Mouse (Mus musculus) heart, embryonic 15.5 days (tissue): Measurements from ENCODE around the gene Gp9. TPM values are rescaled to one million over a fixed set of nuclear protein-coding genes. Genes with fewer than 3 reads are reported as not detected.

Experiments
- ATAC-seq: fragments of 200-750 bp; cut with Nextera tagmentation; replicated peaks from 2 replicates; pipeline ENCODE4 v1.8.0; 2017; ENCODE audit warnings: low read depth, moderate TSS enrichment; ENCODE audit not compliant: insufficient number of reproducible peaks, insufficient read depth, low FRiP score
- H3K27ac ChIP-seq: fragments of 300-500 bp; sonication (generic); 2 replicates; pipeline ENCODE4 v1.5.1; 2015; ENCODE audit warnings: mild to moderate bottlenecking, inconsistent platforms
- H3K27me3 ChIP-seq: fragments of 300-500 bp; sonication (generic); 2 replicates; pipeline ENCODE4 v1.6.1; 2015; ENCODE audit warnings: inconsistent platforms
- H3K36me3 ChIP-seq: fragments of 300-500 bp; sonication (generic); 2 replicates; pipeline ENCODE4 v1.6.1; 2015; ENCODE audit warnings: mild to moderate bottlenecking, inconsistent platforms
- H3K4me1 ChIP-seq: fragments of 300-500 bp; sonication (generic); replicated peaks from 2 replicates; pipeline ENCODE4 v1.6.1; 2015; ENCODE audit warnings: inconsistent platforms
- H3K4me2 ChIP-seq: fragments of 300-500 bp; sonication (generic); 2 replicates; pipeline ENCODE4 v1.6.1; 2015; ENCODE audit warnings: inconsistent platforms, mild to moderate bottlenecking, moderate library complexity
- H3K4me3 ChIP-seq: fragments of 300-500 bp; sonication (generic); 2 replicates; pipeline ENCODE4 v1.5.1; 2015; ENCODE audit warnings: mild to moderate bottlenecking, inconsistent platforms
- H3K9ac ChIP-seq: fragments of 300-500 bp; sonication (generic); 2 replicates; pipeline ENCODE4 v1.6.1; 2015; ENCODE audit warnings: mild to moderate bottlenecking, inconsistent platforms
- H3K9me3 ChIP-seq: fragments of 300-500 bp; sonication (generic); replicated peaks from 2 replicates; pipeline ENCODE4 v1.6.1; 2016; ENCODE audit warnings: inconsistent platforms
- WGBS: fragments of 180-500 bp; shearing (Covaris S2); methylation state at CpG from one replicate; pipeline ENCODE4 v1.1.7; 2015; ENCODE audit warnings: mixed read lengths; 5-methylcytosine and 5-hydroxymethylcytosine counted together
- polyA plus RNA-seq: library from polyadenylated mRNA; unstranded; fragments of >200 nt; fragmentation: Nextera tagmentation; extraction: Ambion mirVana; gene quantifications from 2 replicates; pipeline ENCODE4 v1.2.1, GENCODE M21; 2015

Gene Gp9
- 3.9 and 4.2 TPM in 2 replicates for polyA plus RNA-seq

GRCm38 (mm10) chr6:87777842-87778241, at the start of gene Gp9:
TSS of gene Gp9 (plus strand) at chr6:87778072.
- Histone ChIP-seq H3K9ac (no peak within 1 kb of the TSS), H3K4me3 (no peak within 1 kb of the TSS), H3K27ac (peak within 1 kb of the TSS; percentile 25; the same call in 1 of the 2 replicates), H3K9me3 (no peaks in the 10 kb centered on the region), H3K4me2 (no peak within 1 kb of the TSS), H3K36me3 (no peaks in the 10 kb centered on the region), H3K27me3 (no peaks in the 10 kb centered on the region), H3K4me1 (peaks cover 15% of the 10 kb centered on the region)
- 55% methylated on average over 2 of the region's 2 CpGs for WGBS
- no peak for ATAC-seq

- 46% methylated on average over 3 of the region's 3 CpGs for WGBS
- no peaks in the 10 kb centered on the region for H3K36me3 ChIP-seq
- no peak overlapping the region for H3K4me3 ChIP-seq
- no peak overlapping the region for H3K27ac ChIP-seq
- peaks cover 41% of the 10 kb centered on the region for H3K27me3 ChIP-seq
- no peak overlapping the region for H3K9ac ChIP-seq
- peaks cover 31% of the 10 kb centered on the region for H3K4me1 ChIP-seq
- ATAC-seq, result no peak
- no peaks in the 10 kb centered on the region for H3K9me3 ChIP-seq
- H3K4me2 ChIP-seq, result no peak overlapping the region
Measured at GRCm38 (mm10) chr6:87728102-87728501, 49.8 kb upstream of the Gp9 start.

- Histone ChIP-seq H3K4me2 (peak overlapping the region; percentile 96), H3K4me1 (peaks cover 41% of the 10 kb centered on the region), H3K27me3 (peaks cover 52% of the 10 kb centered on the region), H3K9me3 (no peaks in the 10 kb centered on the region), H3K27ac (no peak overlapping the region), H3K9ac (no peak overlapping the region), H3K36me3 (no peaks in the 10 kb centered on the region), H3K4me3 (peak overlapping the region; percentile 64)
- ATAC-seq, result no peak
- WGBS, result 19% methylated on average over 13 of the region's 13 CpGs
Measured at GRCm38 (mm10) chr6:87730141-87730540, 47.7 kb upstream of the Gp9 start.

- under 1% methylated on average over 90 of the region's 90 CpGs for WGBS
- Histone ChIP-seq H3K27me3 (peaks cover 58% of the 10 kb centered on the region), H3K36me3 (no peaks in the 10 kb centered on the region), H3K27ac (no peak within 1 kb of the TSS), H3K4me2 (peak within 1 kb of the TSS; percentile 96), H3K9me3 (no peaks in the 10 kb centered on the region), H3K9ac (peak within 1 kb of the TSS; percentile 51), H3K4me1 (peaks cover 41% of the 10 kb centered on the region), H3K4me3 (peak within 1 kb of the TSS; percentile 64)
- peak; percentile 50 for ATAC-seq
Measured at GRCm38 (mm10) chr6:87730591-87731462, 47.0 kb upstream of the Gp9 start, which contains the start of gene Efcc1. TSS of gene Efcc1 (plus strand) at chr6:87730869.

- Histone ChIP-seq H3K4me2 (peak overlapping the region; percentile 96), H3K36me3 (no peaks in the 10 kb centered on the region), H3K9me3 (no peaks in the 10 kb centered on the region), H3K27ac (no peak overlapping the region), H3K9ac (peak overlapping the region; percentile 51), H3K4me3 (peak overlapping the region; percentile 64), H3K27me3 (peaks cover 60% of the 10 kb centered on the region), H3K4me1 (peaks cover 41% of the 10 kb centered on the region)
- ATAC-seq, result no peak
- WGBS, result 5% methylated on average over 19 of the region's 19 CpGs
Measured at GRCm38 (mm10) chr6:87731463-87732095, 46.3 kb upstream of the Gp9 start.

GRCm38 (mm10) chr6:87732151-87733011, 45.5 kb upstream of the Gp9 start:
- Histone ChIP-seq H3K27ac (no peak overlapping the region), H3K36me3 (no peaks in the 10 kb centered on the region), H3K4me2 (peak overlapping the region; percentile 96), H3K9ac (no peak overlapping the region), H3K9me3 (no peaks in the 10 kb centered on the region), H3K27me3 (peaks cover 60% of the 10 kb centered on the region), H3K4me3 (peak overlapping the region; percentile 64), H3K4me1 (peaks cover 41% of the 10 kb centered on the region)
- no peak for ATAC-seq
- 3% methylated on average over 50 of the region's 53 CpGs for WGBS

- H3K4me1 ChIP-seq, result peaks cover 46% of the 10 kb centered on the region
- H3K27me3 ChIP-seq, result peaks cover 60% of the 10 kb centered on the region
- ATAC-seq, result peak; percentile 40; the same call in 1 of the 2 replicates
- H3K36me3 ChIP-seq, result no peaks in the 10 kb centered on the region
- WGBS, result 29% methylated on average over 14 of the region's 14 CpGs
- H3K4me3 ChIP-seq, result peak overlapping the region; percentile 64
- no peaks in the 10 kb centered on the region for H3K9me3 ChIP-seq
- H3K27ac ChIP-seq, result peak overlapping the region; percentile 28; the same call in 1 of the 2 replicates
- H3K9ac ChIP-seq, result no peak overlapping the region
- peak overlapping the region; percentile 96 for H3K4me2 ChIP-seq
Measured at GRCm38 (mm10) chr6:87733131-87733930, 44.5 kb upstream of the Gp9 start.

- H3K9ac ChIP-seq, result no peak overlapping the region
- H3K27me3 ChIP-seq, result peaks cover 58% of the 10 kb centered on the region
- WGBS, result 63% methylated on average over 5 of the region's 5 CpGs
- H3K27ac ChIP-seq, result no peak overlapping the region
- H3K9me3 ChIP-seq, result no peaks in the 10 kb centered on the region
- H3K4me3 ChIP-seq, result no peak overlapping the region
- H3K4me2 ChIP-seq, result no peak overlapping the region
- peaks cover 48% of the 10 kb centered on the region for H3K4me1 ChIP-seq
- no peaks in the 10 kb centered on the region for H3K36me3 ChIP-seq
- no peak for ATAC-seq
Measured at GRCm38 (mm10) chr6:87734136-87734535, 43.7 kb upstream of the Gp9 start.

- Histone ChIP-seq H3K27me3 (peaks cover 30% of the 10 kb centered on the region), H3K4me2 (no peak overlapping the region), H3K4me1 (peaks cover 43% of the 10 kb centered on the region), H3K9me3 (no peaks in the 10 kb centered on the region), H3K27ac (no peak overlapping the region), H3K4me3 (no peak overlapping the region), H3K36me3 (no peaks in the 10 kb centered on the region), H3K9ac (no peak overlapping the region)
- ATAC-seq, result no peak
- WGBS, result 70% methylated on average over 4 of the region's 4 CpGs
Measured at GRCm38 (mm10) chr6:87736923-87737322, 40.9 kb upstream of the Gp9 start.

GRCm38 (mm10) chr6:87737921-87738626, 39.8 kb upstream of the Gp9 start:
- no peak overlapping the region for H3K27ac ChIP-seq
- H3K9me3 ChIP-seq, result no peaks in the 10 kb centered on the region
- WGBS, result 70% methylated on average over 4 of the region's 4 CpGs
- H3K4me1 ChIP-seq, result peaks cover 31% of the 10 kb centered on the region
- peaks cover 18% of the 10 kb centered on the region for H3K27me3 ChIP-seq
- ATAC-seq, result no peak
- no peaks in the 10 kb centered on the region for H3K36me3 ChIP-seq
- H3K4me3 ChIP-seq, result no peak overlapping the region
- no peak overlapping the region for H3K4me2 ChIP-seq
- H3K9ac ChIP-seq, result no peak overlapping the region
